In genomic region chr16:77128683-77129082, GRCm38 (mm10) we compare ENCODE assay signal across 9 mouse cellular contexts.
DNase-seq lines count a peak whose midpoint lies in the region; ATAC-seq lines count a peak whose summit lies in the region.
"Had no signal": no experiment of that assay in that cellular context is flagged by ENCODE, and none has a peak within 500 bp of the region (broad histone marks: within the 10 kb centered on the region; RNA-seq: fewer than 3 reads in every experiment).

No protein-coding gene starts in this region.

- no peaks in the 10 kb centered on the region for H3K36me3 ChIP-seq in forebrain, embryonic 14.5 days (ENCODE audit: control insufficient read depth, insufficient read depth, low read length)
- no peaks in the 10 kb centered on the region for H3K36me3 ChIP-seq in forebrain, embryonic 12.5 days (replicated peaks)
- H3K36me3 ChIP-seq in kidney, embryonic 14.5 days (ENCODE audit: control insufficient read depth, insufficient read depth, low read length): no peaks in the 10 kb centered on the region
- H3K36me3 ChIP-seq: liver, embryonic 13.5 days had no signal

- intact Hi-C loops in heart, postnatal 14 days (cut with DNase I): loop anchor here (5.0 kb wide), 1 partner anchor 1029 kb away; no protein-coding TSS in a partner anchor

- ATAC-seq in forebrain, embryonic 14.5 days: peak; percentile 64
- ATAC-seq in forebrain, embryonic 12.5 days (ENCODE audit: low FRiP score): no peak; the same call in 1 of the 2 replicates
- peak; percentile 59 for ATAC-seq in megakaryocyte-erythroid progenitor cell, adult 5-6 weeks (replicated peaks; ENCODE audit: low FRiP score, low TSS enrichment, poor library complexity, severe bottlenecking)
- ATAC-seq in kidney, embryonic 14.5 days (ENCODE audit: low FRiP score, low TSS enrichment): no peak

- H3K4me2 ChIP-seq in forebrain, embryonic 14.5 days (ENCODE audit: low read length): no peak overlapping the region
- no peak overlapping the region for H3K4me2 ChIP-seq in forebrain, embryonic 12.5 days
- H3K4me2 ChIP-seq in kidney, embryonic 14.5 days (replicated peaks; ENCODE audit: low read depth, low read length): no peak overlapping the region
- H3K4me2 ChIP-seq: liver, embryonic 13.5 days had no signal

- peak; percentile 90 for DNase-seq in forebrain, embryonic 14.5 days (ENCODE audit: low spot score)
- peak; percentile 5 for DNase-seq in 3134 (ENCODE audit: extremely low read depth, insufficient read length, low spot score)
- peak; percentile 40 for DNase-seq in c-Kit-positive CD71-negative TER-119-negative erythroid progenitor cells, embryonic 14.5 days (ENCODE audit: low read depth)
- DNase-seq in testis, postnatal 10 days (ENCODE audit: low spot score): no peak
- DNase-seq in heart, postnatal 14 days: no peak
- DNase-seq: liver, embryonic 13.5 days had no signal

- 29% methylated on average over 5 of the region's 5 CpGs for WGBS in forebrain, embryonic 14.5 days
- 38% methylated on average over 5 of the region's 5 CpGs for WGBS in forebrain, embryonic 12.5 days
- 24% methylated on average over 5 of the region's 5 CpGs for WGBS in kidney, embryonic 14.5 days

- H3K27ac ChIP-seq in forebrain, embryonic 14.5 days (ENCODE audit: low read depth, low read length): no peak overlapping the region
- H3K27ac ChIP-seq in forebrain, embryonic 12.5 days: no peak overlapping the region
- no peak overlapping the region for H3K27ac ChIP-seq in kidney, embryonic 14.5 days (ENCODE audit: low read depth, low read length)
- H3K27ac ChIP-seq: liver, embryonic 13.5 days had no signal

- H3K9ac ChIP-seq in forebrain, embryonic 14.5 days (ENCODE audit: low read length): no peak overlapping the region
- H3K9ac ChIP-seq in forebrain, embryonic 12.5 days: no peak overlapping the region
- H3K9ac ChIP-seq in kidney, embryonic 14.5 days (ENCODE audit: low read depth, low read length): no peak overlapping the region
- H3K9ac ChIP-seq: liver, embryonic 13.5 days had no signal

- H3K27me3 ChIP-seq in forebrain, embryonic 14.5 days (replicated peaks; ENCODE audit: control insufficient read depth, insufficient read depth, low read length): no peaks in the 10 kb centered on the region
- no peaks in the 10 kb centered on the region for H3K27me3 ChIP-seq in forebrain, embryonic 12.5 days
- H3K27me3 ChIP-seq in kidney, embryonic 14.5 days (ENCODE audit: control insufficient read depth, insufficient read depth, low read length): no peaks in the 10 kb centered on the region
- H3K27me3 ChIP-seq: liver, embryonic 13.5 days had no signal

- no peaks in the 10 kb centered on the region for H3K4me1 ChIP-seq in forebrain, embryonic 14.5 days (ENCODE audit: control insufficient read depth, insufficient read depth, low read length)
- H3K4me1 ChIP-seq in forebrain, embryonic 12.5 days: peaks cover 7% of the 10 kb centered on the region
- H3K4me1 ChIP-seq in kidney, embryonic 14.5 days (ENCODE audit: control insufficient read depth, insufficient read depth, low read length): no peaks in the 10 kb centered on the region
- H3K4me1 ChIP-seq: liver, embryonic 13.5 days had no signal

- H3K9me3 ChIP-seq in forebrain, embryonic 14.5 days (replicated peaks; ENCODE audit: control insufficient read depth, low read length): no peaks in the 10 kb centered on the region
- H3K9me3 ChIP-seq in forebrain, embryonic 12.5 days: no peaks in the 10 kb centered on the region
- no peaks in the 10 kb centered on the region for H3K9me3 ChIP-seq in kidney, embryonic 14.5 days (ENCODE audit: control insufficient read depth, low read length)
- H3K9me3 ChIP-seq: liver, embryonic 13.5 days had no signal

- H3K4me3 ChIP-seq in forebrain, embryonic 14.5 days (ENCODE audit: low read depth, low read length): no peak overlapping the region
- no peak overlapping the region for H3K4me3 ChIP-seq in forebrain, embryonic 12.5 days (replicated peaks)
- H3K4me3 ChIP-seq in kidney, embryonic 14.5 days (ENCODE audit: low read length): no peak overlapping the region
- H3K4me3 ChIP-seq: liver, embryonic 13.5 days had no signal

Comparison
In these comparisons a context has a peak if more than half of its experiments do, and no peak if none do; other contexts are left out.
1. ATAC-seq: peak in forebrain, embryonic 14.5 days (single experiment) and megakaryocyte-erythroid progenitor cell, adult 5-6 weeks (single experiment); none in forebrain, embryonic 12.5 days (single experiment) and kidney, embryonic 14.5 days (single experiment).
2. DNase-seq: peak in forebrain, embryonic 14.5 days (single experiment), 3134 (single experiment) and c-Kit-positive CD71-negative TER-119-negative erythroid progenitor cells, embryonic 14.5 days (single experiment); none in testis, postnatal 10 days (single experiment) and heart, postnatal 14 days (0 of 2).